Mouse (Mus musculus): ENCODE data around the gene Cma1.
"Not testable (repeated sequence)": the region's sequence is repeated elsewhere in the genome, so short reads cannot be mapped to it uniquely, and the experiment has no call there.

Cma1 gene

GRCm38 (mm10) chr14:55944575-55944974, at the start of gene Cma1:
Gene Cma1 (minus strand): TSS chr14:55944675.
- no peak for DNase-seq (ENCODE audit: low spot score)

GRCm38 (mm10) chr14:55987464-55987863, 43.0 kb upstream of the Cma1 start:
- peak; percentile 2 for DNase-seq (ENCODE audit: low spot score)

- not testable (repeated sequence) for DNase-seq (ENCODE audit: low spot score)
Measured at GRCm38 (mm10) chr14:55963900-55964299, 19.4 kb upstream of the Cma1 start.

GRCm38 (mm10) chr14:55963263-55963662, 18.8 kb upstream of the Cma1 start:
- no peak for DNase-seq (ENCODE audit: low spot score)

- DNase-seq (ENCODE audit: low spot score), result no peak
Measured at GRCm38 (mm10) chr14:55950346-55951030, 6.0 kb upstream of the Cma1 start, which contains the start of gene Cma2. Gene Cma2 (plus strand): TSS chr14:55950980.

GRCm38 (mm10) chr14:55946269-55946969, 1.9 kb upstream of the Cma1 start:
- DNase-seq (ENCODE audit: low spot score), result no peak

GRCm38 (mm10) chr14:55943601-55944000, 874 bp downstream of the Cma1 start:
- no peak for DNase-seq (ENCODE audit: low spot score)

GRCm38 (mm10) chr14:55940070-55940800, 4.2 kb downstream of the Cma1 start:
- no peak for DNase-seq (ENCODE audit: low spot score)

GRCm38 (mm10) chr14:55933586-55933985, 10.9 kb downstream of the Cma1 start:
- no peak for DNase-seq (ENCODE audit: low spot score)

GRCm38 (mm10) chr14:55929263-55929997, 15.0 kb downstream of the Cma1 start:
- DNase-seq (ENCODE audit: low spot score), result no peak

- DNase-seq (ENCODE audit: low spot score), result no peak
Measured at GRCm38 (mm10) chr14:55926847-55927246, 17.6 kb downstream of the Cma1 start.

GRCm38 (mm10) chr14:55922475-55923232, 21.8 kb downstream of the Cma1 start:
- peak; percentile 67 for DNase-seq (ENCODE audit: low spot score)

GRCm38 (mm10) chr14:55918240-55919082, 26.0 kb downstream of the Cma1 start:
- peak; percentile 83 for DNase-seq (ENCODE audit: low spot score)

GRCm38 (mm10) chr14:55913406-55913805, 31.1 kb downstream of the Cma1 start:
- no peak for DNase-seq (ENCODE audit: low spot score)

- no peak for DNase-seq (ENCODE audit: low spot score)
Measured at GRCm38 (mm10) chr14:55905518-55905917, 39.0 kb downstream of the Cma1 start.

GRCm38 (mm10) chr14:55900414-55900755, 44.1 kb downstream of the Cma1 start:
- no peak for DNase-seq (ENCODE audit: low spot score)

- peak; percentile 60 for DNase-seq (ENCODE audit: low spot score)
Measured at GRCm38 (mm10) chr14:55899701-55900413, 44.6 kb downstream of the Cma1 start, which contains the start of gene Sdr39u1. Gene Sdr39u1 (minus strand): TSS chr14:55900293.

- no peak for DNase-seq (ENCODE audit: low spot score)
Measured at GRCm38 (mm10) chr14:55898947-55899346, 45.5 kb downstream of the Cma1 start.

- DNase-seq (ENCODE audit: low spot score), result no peak
Measured at GRCm38 (mm10) chr14:55897671-55898070, 46.8 kb downstream of the Cma1 start.
